Mouse (Mus musculus): ENCODE data around the gene Ankrd31. TPM values are rescaled to one million over a fixed set of nuclear protein-coding genes. Genes with fewer than 3 reads are reported as not detected.
"Not testable (repeated sequence)": the region's sequence is repeated elsewhere in the genome, so short reads cannot be mapped to it uniquely, and the experiment has no call there.

Ankrd31 gene
- polyA plus RNA-seq, 1 experiment, result not detected

DNA sequence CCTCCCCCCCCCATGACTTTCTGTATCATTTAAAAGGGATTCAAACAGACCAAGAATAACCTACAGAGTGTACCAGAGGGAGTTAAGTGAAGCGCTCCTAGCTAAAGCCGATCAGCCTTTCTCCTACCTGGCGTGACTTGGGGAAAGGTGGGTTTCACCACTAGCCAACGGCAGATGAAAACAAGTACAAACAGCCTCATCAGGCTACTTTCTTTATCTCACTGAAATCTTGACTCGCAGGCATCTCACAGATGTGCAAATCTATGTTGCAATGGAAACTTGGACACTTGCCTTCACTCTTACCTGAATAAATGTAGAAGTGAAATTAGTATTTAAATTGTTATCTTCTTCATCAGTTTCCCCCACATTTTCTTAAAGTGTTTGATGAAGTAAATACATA, 18.9 kb upstream of the Ankrd31 start:
- WGBS, result 95% methylated on average over 5 of the region's 5 CpGs
- DNase-seq, result no peak
- Histone ChIP-seq H3K4me3 (replicated peaks; ENCODE audit: insufficient read depth, low read depth, low read length) (no peak overlapping the region), H3K4me1 (ENCODE audit: control insufficient read depth, insufficient read depth, low read length) (no peaks in the 10 kb centered on the region), H3K27ac (ENCODE audit: insufficient read depth, low read length) (no peak overlapping the region), H3K27me3 (ENCODE audit: control insufficient read depth, insufficient read depth, low read length) (no peaks in the 10 kb centered on the region)
- TF ChIP-seq CTCF (IDR thresholded peaks at IDR 0.05; ENCODE audit: borderline replicate concordance, insufficient read depth, low read depth, low read length), result no peak
- TF ChIP-seq POLR2A (IDR thresholded peaks at IDR 0.05; ENCODE audit: borderline replicate concordance, insufficient read depth, low read length), result no peak

DNA sequence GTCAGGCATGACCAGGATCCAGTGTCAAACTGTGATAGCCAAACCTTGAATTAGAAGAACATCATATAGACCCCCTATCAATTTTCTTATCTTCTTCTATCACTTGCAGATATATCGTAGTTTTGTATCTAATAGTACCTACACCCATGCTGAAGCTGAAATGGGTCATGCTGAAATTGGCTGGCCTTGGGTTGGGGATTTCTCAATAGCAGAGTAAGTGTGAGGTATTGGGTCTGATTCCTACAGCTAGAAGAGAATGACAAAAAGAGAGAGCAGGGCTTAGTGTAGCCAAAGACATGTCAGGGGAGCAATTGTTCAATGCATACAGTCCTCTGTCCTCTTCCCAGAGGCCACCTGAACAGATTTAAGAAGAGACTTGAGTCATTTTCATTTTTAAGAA, 18.0 kb upstream of the Ankrd31 start:
- Histone ChIP-seq H3K27ac (ENCODE audit: insufficient read depth, low read length) (no peak overlapping the region), H3K4me3 (replicated peaks; ENCODE audit: insufficient read depth, low read depth, low read length) (no peak overlapping the region), H3K4me1 (ENCODE audit: control insufficient read depth, insufficient read depth, low read length) (no peaks in the 10 kb centered on the region), H3K27me3 (ENCODE audit: control insufficient read depth, insufficient read depth, low read length) (no peaks in the 10 kb centered on the region)
- DNase-seq, result no peak
- TF ChIP-seq CTCF (IDR thresholded peaks at IDR 0.05; ENCODE audit: borderline replicate concordance, insufficient read depth, low read depth, low read length) (no peak), POLR2A (IDR thresholded peaks at IDR 0.05; ENCODE audit: borderline replicate concordance, insufficient read depth, low read length) (no peak)
- WGBS, result 86% methylated on average over 1 of the region's 1 CpGs

DNA sequence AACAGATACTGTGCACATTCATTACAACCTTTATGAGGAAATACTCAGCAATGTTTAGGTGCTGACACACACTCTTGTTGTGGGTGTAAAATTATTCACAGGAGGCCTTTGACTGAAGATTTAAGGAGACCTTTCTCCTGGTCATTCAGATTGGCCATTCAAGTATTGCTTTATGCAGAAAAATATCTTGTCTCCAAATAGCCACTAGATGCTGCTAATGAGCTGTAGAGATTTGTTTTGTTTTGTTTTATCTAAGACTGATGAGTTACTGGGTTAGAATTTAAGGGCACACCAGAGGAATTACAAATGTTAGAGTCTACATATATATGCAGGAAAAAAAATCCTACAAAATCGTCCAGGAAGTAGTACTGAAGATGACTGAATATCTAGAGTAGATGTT, 12.9 kb upstream of the Ankrd31 start:
- no peak for TF ChIP-seq POLR2A (IDR thresholded peaks at IDR 0.05; ENCODE audit: borderline replicate concordance, insufficient read depth, low read length)
- no peak for TF ChIP-seq CTCF (IDR thresholded peaks at IDR 0.05; ENCODE audit: borderline replicate concordance, insufficient read depth, low read depth, low read length)
- H3K4me3 ChIP-seq (replicated peaks; ENCODE audit: insufficient read depth, low read depth, low read length), result no peak overlapping the region
- no peaks in the 10 kb centered on the region for H3K4me1 ChIP-seq (ENCODE audit: control insufficient read depth, insufficient read depth, low read length)
- 30% methylated on average over 1 of the region's 1 CpGs for WGBS
- no peaks in the 10 kb centered on the region for H3K27me3 ChIP-seq (ENCODE audit: control insufficient read depth, insufficient read depth, low read length)
- H3K27ac ChIP-seq (ENCODE audit: insufficient read depth, low read length), result no peak overlapping the region
- no peak for DNase-seq

DNA sequence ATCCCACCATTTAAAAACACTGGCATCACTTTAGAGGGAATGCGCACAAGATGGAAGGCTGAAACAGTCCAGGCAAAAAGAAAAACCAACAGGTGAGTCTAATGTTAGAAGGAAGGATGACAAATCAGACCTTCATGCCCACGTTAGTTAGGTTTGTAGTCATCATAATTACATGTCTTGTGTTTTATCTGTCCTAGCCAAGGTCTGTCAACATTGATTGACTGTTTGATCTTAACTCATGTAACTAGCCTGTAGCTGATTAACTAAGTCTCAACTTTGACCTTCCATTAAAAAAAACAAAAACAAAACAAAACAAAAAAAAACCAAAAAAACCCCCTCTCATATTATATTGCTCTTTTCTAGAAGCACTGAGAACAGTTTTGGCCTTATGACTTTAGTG, 7.9 kb upstream of the Ankrd31 start:
- Histone ChIP-seq H3K27ac (ENCODE audit: insufficient read depth, low read length) (no peak overlapping the region), H3K27me3 (ENCODE audit: control insufficient read depth, insufficient read depth, low read length) (no peaks in the 10 kb centered on the region), H3K4me3 (replicated peaks; ENCODE audit: insufficient read depth, low read depth, low read length) (no peak overlapping the region), H3K4me1 (ENCODE audit: control insufficient read depth, insufficient read depth, low read length) (no peaks in the 10 kb centered on the region)
- no peak for DNase-seq
- whole genome bisulfite sequencing, result 88% methylated on average over 2 of the region's 2 CpGs
- TF ChIP-seq CTCF (IDR thresholded peaks at IDR 0.05; ENCODE audit: borderline replicate concordance, insufficient read depth, low read depth, low read length) (no peak), POLR2A (IDR thresholded peaks at IDR 0.05; ENCODE audit: borderline replicate concordance, insufficient read depth, low read length) (no peak)

DNA sequence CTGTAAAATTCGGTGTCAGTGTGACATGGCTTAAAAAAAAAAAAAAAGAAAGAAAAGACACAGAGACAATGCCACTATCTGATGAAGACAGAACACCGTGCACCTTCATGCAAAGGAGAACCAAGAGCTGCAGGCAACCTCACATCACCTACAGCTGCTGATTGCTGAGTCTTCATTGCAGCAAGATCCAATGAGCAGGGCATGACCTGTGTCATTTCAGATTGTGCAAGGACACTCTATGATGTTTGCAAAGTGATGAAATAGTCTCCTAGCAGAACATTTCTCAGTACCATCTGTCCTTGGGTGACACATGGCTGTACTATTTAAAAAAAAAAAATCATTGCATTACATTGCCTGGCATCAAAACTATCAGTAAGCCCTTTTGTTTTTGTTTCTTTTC, 5.2 kb upstream of the Ankrd31 start:
- no peak overlapping the region for H3K4me3 ChIP-seq (replicated peaks; ENCODE audit: insufficient read depth, low read depth, low read length)
- DNase-seq, result no peak
- no peaks in the 10 kb centered on the region; the same call in 1 of the 2 replicates for H3K27me3 ChIP-seq (ENCODE audit: control insufficient read depth, insufficient read depth, low read length)
- no peaks in the 10 kb centered on the region for H3K4me1 ChIP-seq (ENCODE audit: control insufficient read depth, insufficient read depth, low read length)
- TF ChIP-seq POLR2A (IDR thresholded peaks at IDR 0.05; ENCODE audit: borderline replicate concordance, insufficient read depth, low read length), result no peak
- no peak for TF ChIP-seq CTCF (IDR thresholded peaks at IDR 0.05; ENCODE audit: borderline replicate concordance, insufficient read depth, low read depth, low read length)
- 76% methylated on average over 2 of the region's 2 CpGs for WGBS
- no peak overlapping the region for H3K27ac ChIP-seq (ENCODE audit: insufficient read depth, low read length)

DNA sequence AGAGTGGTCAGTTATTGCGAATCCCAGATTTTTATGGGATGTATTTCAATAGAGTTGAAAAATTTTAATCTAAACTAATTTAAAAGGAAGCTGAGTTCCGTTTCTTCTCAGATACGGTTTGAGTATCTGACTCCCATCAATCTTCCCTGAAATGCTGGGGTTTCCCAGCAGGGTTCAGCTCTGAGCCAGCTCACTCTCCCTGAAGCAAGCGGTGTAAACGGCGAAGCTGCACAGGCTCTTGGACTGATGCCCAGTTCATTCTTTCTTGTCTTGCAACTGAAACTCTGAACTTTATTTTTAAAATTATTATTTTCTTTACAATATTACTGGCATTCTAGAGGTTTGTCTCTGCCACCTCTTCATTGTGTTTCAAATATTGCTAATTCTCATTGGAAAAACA, 2.0 kb upstream of the Ankrd31 start:
- TF ChIP-seq POLR2A (IDR thresholded peaks at IDR 0.05; ENCODE audit: borderline replicate concordance, insufficient read depth, low read length), result no peak
- no peak for TF ChIP-seq CTCF (IDR thresholded peaks at IDR 0.05; ENCODE audit: borderline replicate concordance, insufficient read depth, low read depth, low read length)
- no peak overlapping the region for H3K27ac ChIP-seq (ENCODE audit: insufficient read depth, low read length)
- H3K27me3 ChIP-seq (ENCODE audit: control insufficient read depth, insufficient read depth, low read length), result no peaks in the 10 kb centered on the region; the same call in 1 of the 2 replicates
- H3K4me3 ChIP-seq (replicated peaks; ENCODE audit: insufficient read depth, low read depth, low read length), result no peak overlapping the region
- H3K4me1 ChIP-seq (ENCODE audit: control insufficient read depth, insufficient read depth, low read length), result no peaks in the 10 kb centered on the region
- DNase-seq, result no peak
- WGBS, result 20% methylated on average over 6 of the region's 6 CpGs

DNA sequence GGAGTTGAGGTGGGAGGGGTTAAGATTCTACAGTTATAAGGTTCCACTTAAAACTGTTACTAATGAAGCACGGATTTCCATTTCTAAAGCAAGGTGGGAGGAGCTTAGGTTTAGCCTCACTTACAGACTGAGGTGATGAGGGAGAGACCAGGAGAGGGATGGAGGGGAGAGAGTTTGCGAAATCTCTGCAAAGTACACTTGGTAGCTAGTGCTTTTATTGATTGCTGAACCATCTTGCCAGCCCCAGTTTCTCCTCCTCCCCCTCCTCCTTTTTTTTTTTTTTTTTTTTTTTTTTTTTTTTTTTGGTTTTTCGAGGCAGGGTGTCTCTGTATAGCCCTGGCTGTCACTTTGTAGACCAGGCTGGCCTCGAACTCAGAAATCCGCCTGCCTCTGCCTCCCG, 1.8 kb downstream of the Ankrd31 start:
- WGBS, result 80% methylated on average over 6 of the region's 6 CpGs
- Histone ChIP-seq H3K4me1 (ENCODE audit: control insufficient read depth, insufficient read depth, low read length) (no peaks in the 10 kb centered on the region), H3K4me3 (replicated peaks; ENCODE audit: insufficient read depth, low read depth, low read length) (no peak overlapping the region), H3K27ac (ENCODE audit: insufficient read depth, low read length) (no peak overlapping the region), H3K27me3 (ENCODE audit: control insufficient read depth, insufficient read depth, low read length) (no peaks in the 10 kb centered on the region; the same call in 1 of the 2 replicates)
- DNase-seq, result no peak
- TF ChIP-seq CTCF (IDR thresholded peaks at IDR 0.05; ENCODE audit: borderline replicate concordance, insufficient read depth, low read depth, low read length), result no peak
- TF ChIP-seq POLR2A (IDR thresholded peaks at IDR 0.05; ENCODE audit: borderline replicate concordance, insufficient read depth, low read length), result no peak

DNA sequence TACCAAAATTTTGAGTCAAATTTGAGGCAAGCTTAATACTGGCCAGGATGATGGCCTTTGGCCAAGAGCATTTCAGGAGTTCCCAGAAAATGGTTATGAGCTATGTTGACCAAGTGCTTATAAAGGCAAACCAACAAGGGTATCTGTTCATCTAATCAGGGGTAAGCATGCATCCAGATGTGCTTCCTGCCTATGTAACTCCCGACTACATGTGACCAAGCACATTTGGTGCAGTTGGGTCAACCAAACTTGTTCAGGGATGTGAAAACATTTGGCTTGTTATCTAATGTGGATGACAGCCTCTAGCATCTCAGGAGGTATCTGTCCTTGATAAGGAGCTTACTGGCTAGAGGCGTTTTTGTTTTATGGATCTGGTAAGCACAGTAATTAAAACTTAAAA, 12.8 kb downstream of the Ankrd31 start:
- Histone ChIP-seq H3K4me1 (ENCODE audit: control insufficient read depth, insufficient read depth, low read length) (no peaks in the 10 kb centered on the region), H3K27me3 (ENCODE audit: control insufficient read depth, insufficient read depth, low read length) (no peaks in the 10 kb centered on the region), H3K4me3 (replicated peaks; ENCODE audit: insufficient read depth, low read depth, low read length) (no peak overlapping the region), H3K27ac (ENCODE audit: insufficient read depth, low read length) (no peak overlapping the region)
- DNase-seq, result no peak
- 83% methylated on average over 2 of the region's 2 CpGs for WGBS
- TF ChIP-seq POLR2A (IDR thresholded peaks at IDR 0.05; ENCODE audit: borderline replicate concordance, insufficient read depth, low read length) (no peak), CTCF (IDR thresholded peaks at IDR 0.05; ENCODE audit: borderline replicate concordance, insufficient read depth, low read depth, low read length) (no peak)

DNA sequence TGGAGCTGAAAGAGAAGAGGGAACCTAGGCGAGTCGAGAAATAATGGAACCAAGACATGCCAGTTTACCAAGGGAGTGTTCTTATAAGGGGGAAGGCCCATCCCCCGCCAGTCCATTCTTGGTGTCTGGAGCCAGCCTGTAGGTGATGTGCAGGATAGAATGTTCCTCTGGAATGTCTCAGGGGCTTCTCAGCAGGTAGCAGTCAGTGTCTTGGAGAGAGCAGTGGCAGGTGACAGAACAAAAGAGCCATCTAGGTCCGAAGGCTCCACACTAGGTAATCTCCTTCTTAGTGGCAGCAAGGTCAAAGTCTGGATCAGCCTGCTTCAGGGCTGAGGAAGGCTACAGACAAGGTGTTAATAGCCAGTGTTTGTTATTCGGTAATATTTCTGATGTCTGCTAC, 38.0 kb downstream of the Ankrd31 start:
- not testable (repeated sequence) for H3K4me1 ChIP-seq (ENCODE audit: control insufficient read depth, insufficient read depth, low read length); H3K4me3 ChIP-seq (replicated peaks; ENCODE audit: insufficient read depth, low read depth, low read length); H3K27ac ChIP-seq (ENCODE audit: insufficient read depth, low read length); H3K27me3 ChIP-seq (ENCODE audit: control insufficient read depth, insufficient read depth, low read length); DNase-seq
- 87% methylated on average over 5 of the region's 5 CpGs for WGBS

Data from cerebellum, adult 2 months (tissue).